Mouse (Mus musculus): ENCODE data around the gene Rps25. TPM values are rescaled to one million over a fixed set of nuclear protein-coding genes. Genes with fewer than 3 reads are reported as not detected.
"Not testable (repeated sequence)": the region's sequence is repeated elsewhere in the genome, so short reads cannot be mapped to it uniquely, and the experiment has no call there.

Rps25 gene
- total RNA-seq (2021): 100 to 1,000 TPM; 740 to 827 TPM
- long read RNA-seq, experiment 1, transcript Rps25-201 (5 exons, 1,280 nt): major isoform, 181 of 222 reads
- long read RNA-seq, experiment 1, partial matches to known transcripts: 39 of 222 reads
- long read RNA-seq, experiment 1, other reads (novel, unspliced or antisense): 2 of 222 reads
- long read RNA-seq, experiment 2, transcript Rps25-201 (5 exons, 1,280 nt): major isoform, 251 of 299 reads
- long read RNA-seq, experiment 2, partial matches to known transcripts: 42 of 299 reads
- long read RNA-seq, experiment 2, other reads (novel, unspliced or antisense): 2 of 299 reads

GRCm38 (mm10) chr9:44406906-44407751 is at the start of gene Rps25, which contains the start of gene Trappc4:
TSS of gene Rps25 (plus strand) at chr9:44407139.
TSS of gene Trappc4 (minus strand) at chr9:44407600.
- Histone ChIP-seq H3K4me3 (peak within 1 kb of the TSS; percentile 95), H3K27ac (peak within 1 kb of the TSS; percentile 97)
- TF ChIP-seq CTCF (IDR thresholded peaks at IDR 0.05): no peak
- intact Hi-C loops (cut with DNase I): no loop called here
- peak; percentile 94 for DNase-seq

GRCm38 (mm10) chr9:44357207-44357606 is 49.7 kb upstream of the Rps25 start:
- peak; percentile 52 for TF ChIP-seq CTCF (IDR thresholded peaks at IDR 0.05)
- intact Hi-C loops (cut with DNase I): loop anchor here (1.0 kb wide), 1 partner anchor 65 kb away; no protein-coding TSS in a partner anchor
- Histone ChIP-seq H3K4me3 (no peak overlapping the region), H3K27ac (no peak overlapping the region)
- DNase-seq: no peak

GRCm38 (mm10) chr9:44361190-44361917 is 45.6 kb upstream of the Rps25 start, which contains the start of gene Vps11:
TSS of gene Vps11 (minus strand) at chr9:44361670.
- no peak for TF ChIP-seq CTCF (IDR thresholded peaks at IDR 0.05)
- Histone ChIP-seq H3K4me3 (peak within 1 kb of the TSS; percentile 74), H3K27ac (peak within 1 kb of the TSS; percentile 87)
- peak; percentile 96 for DNase-seq
- intact Hi-C loops (cut with DNase I): no loop called here

- intact Hi-C loops (cut with DNase I); DNase-seq: not testable (repeated sequence)
- peak overlapping the region; percentile 87 for H3K27ac ChIP-seq
- peak overlapping the region; percentile 74 for H3K4me3 ChIP-seq
Measured at GRCm38 (mm10) chr9:44361931-44362330, 45.0 kb upstream of the Rps25 start.

GRCm38 (mm10) chr9:44364480-44364879 is 42.5 kb upstream of the Rps25 start:
- no peak for DNase-seq
- TF ChIP-seq CTCF (IDR thresholded peaks at IDR 0.05): peak; percentile 48
- Histone ChIP-seq H3K27ac (no peak overlapping the region), H3K4me3 (no peak overlapping the region)
- intact Hi-C loops (cut with DNase I): no loop called here

GRCm38 (mm10) chr9:44373386-44373785 is 33.6 kb upstream of the Rps25 start:
- intact Hi-C loops (cut with DNase I): no loop called here
- no peak overlapping the region for H3K27ac ChIP-seq
- TF ChIP-seq CTCF (IDR thresholded peaks at IDR 0.05): no peak

GRCm38 (mm10) chr9:44376141-44376540 is 30.8 kb upstream of the Rps25 start:
- H3K27ac ChIP-seq: peak overlapping the region; percentile 41
- DNase-seq: no peak
- intact Hi-C loops (cut with DNase I): no loop called here
- TF ChIP-seq CTCF (IDR thresholded peaks at IDR 0.05): no peak
- H3K4me3 ChIP-seq: no peak overlapping the region

More at GRCm38 (mm10) chr9:44373386-44373785, 33.6 kb upstream of the Rps25 start:
- no peak overlapping the region for H3K4me3 ChIP-seq
- DNase-seq: no peak

- H3K4me3 ChIP-seq; DNase-seq; H3K27ac ChIP-seq; intact Hi-C loops (cut with DNase I): not testable (repeated sequence)
Measured at GRCm38 (mm10) chr9:44377335-44377734, 29.6 kb upstream of the Rps25 start.

GRCm38 (mm10) chr9:44378153-44378730 is 28.7 kb upstream of the Rps25 start:
- Histone ChIP-seq H3K27ac (peak overlapping the region; percentile 96), H3K4me3 (peak overlapping the region; percentile 79)
- no peak for DNase-seq
- intact Hi-C loops (cut with DNase I): no loop called here
- TF ChIP-seq CTCF (IDR thresholded peaks at IDR 0.05): no peak

- TF ChIP-seq CTCF (IDR thresholded peaks at IDR 0.05): peak; percentile 48
- intact Hi-C loops (cut with DNase I): no loop called here
- Histone ChIP-seq H3K4me3 (peak within 1 kb of the TSS; percentile 79), H3K27ac (peak within 1 kb of the TSS; percentile 96)
- DNase-seq: peak; percentile 100
Measured at GRCm38 (mm10) chr9:44379054-44379834, 27.7 kb upstream of the Rps25 start, which contains the start of gene Hyou1. TSS of gene Hyou1 (plus strand) at chr9:44379490.

GRCm38 (mm10) chr9:44379862-44380261 is 27.1 kb upstream of the Rps25 start:
- peak overlapping the region; percentile 96 for H3K27ac ChIP-seq
- no peak for DNase-seq
- H3K4me3 ChIP-seq: peak overlapping the region; percentile 79
- intact Hi-C loops (cut with DNase I): no loop called here
- no peak for TF ChIP-seq CTCF (IDR thresholded peaks at IDR 0.05)

All from gastrocnemius, adult 2 months (tissue).